Mouse (Mus musculus) forebrain, embryonic 13.5 days (tissue): ENCODE measurements around the gene Itga7. TPM values are rescaled to one million over a fixed set of nuclear protein-coding genes. Genes with fewer than 3 reads are reported as not detected.
"Not testable (repeated sequence)": the region's sequence is repeated elsewhere in the genome, so short reads cannot be mapped to it uniquely, and the experiment has no call there.

Source experiments
- ATAC-seq: fragments of 200-750 bp; cut with Nextera tagmentation; 2 replicates; pipeline ENCODE4 v1.8.0; 2017
- H3K27ac ChIP-seq: fragments of 300-500 bp; sonication (generic); 2 replicates; pipeline ENCODE4 v1.5.1; 2015; ENCODE audit warnings: inconsistent platforms, mild to moderate bottlenecking, moderate library complexity
- H3K27me3 ChIP-seq: fragments of 300-500 bp; sonication (generic); 2 replicates; pipeline ENCODE4 v1.6.1; 2015; ENCODE audit warnings: mild to moderate bottlenecking, inconsistent platforms
- H3K36me3 ChIP-seq: fragments of 300-500 bp; sonication (generic); 2 replicates; pipeline ENCODE4 v1.6.1; 2015; ENCODE audit warnings: mild to moderate bottlenecking, inconsistent platforms; ENCODE audit not compliant: poor library complexity, severe bottlenecking
- H3K4me1 ChIP-seq: fragments of 300-500 bp; sonication (generic); 2 replicates; pipeline ENCODE4 v1.6.1; 2015; ENCODE audit warnings: inconsistent platforms
- H3K4me2 ChIP-seq: fragments of 300-500 bp; sonication (generic); 2 replicates; pipeline ENCODE4 v1.6.1; 2015; ENCODE audit warnings: inconsistent platforms, mild to moderate bottlenecking, moderate library complexity
- H3K4me3 ChIP-seq: fragments of 300-500 bp; sonication (generic); 2 replicates; pipeline ENCODE4 v1.5.1; 2015; ENCODE audit warnings: mild to moderate bottlenecking, inconsistent platforms
- H3K9ac ChIP-seq: fragments of 300-500 bp; sonication (generic); 2 replicates; pipeline ENCODE4 v1.6.1; 2015; ENCODE audit warnings: mild to moderate bottlenecking, inconsistent platforms
- H3K9me3 ChIP-seq: fragments of 300-500 bp; sonication (generic); replicated peaks from 2 replicates; pipeline ENCODE4 v1.6.1; 2016; ENCODE audit warnings: inconsistent platforms
- WGBS: fragments of 180-500 bp; shearing (Covaris S2); methylation state at CpG from one replicate; pipeline ENCODE4 v1.1.7; 2015; 5-methylcytosine and 5-hydroxymethylcytosine counted together
- polyA plus RNA-seq: library from polyadenylated mRNA; unstranded; fragments of >200 nt; fragmentation: Nextera tagmentation; extraction: Ambion mirVana; gene quantifications from 2 replicates; pipeline ENCODE4 v1.2.1, GENCODE M21; 2015

Itga7 gene
- polyA plus RNA-seq, 1 experiment from 2014 or later, result 0.83 TPM

GRCm38 (mm10) chr10:128972841-128973240 lies 39.2 kb downstream of the Itga7 start:
- ATAC-seq, result no peak
- WGBS, result 81% methylated on average over 4 of the region's 4 CpGs
- no peak overlapping the region for H3K9ac ChIP-seq
- no peak overlapping the region for H3K27ac ChIP-seq
- H3K4me1 ChIP-seq, result no peaks in the 10 kb centered on the region
- H3K4me3 ChIP-seq, result no peak overlapping the region
- no peaks in the 10 kb centered on the region for H3K27me3 ChIP-seq
- H3K36me3 ChIP-seq, result no peaks in the 10 kb centered on the region
- H3K4me2 ChIP-seq, result no peak overlapping the region
- no peaks in the 10 kb centered on the region for H3K9me3 ChIP-seq

GRCm38 (mm10) chr10:128976395-128976794 lies 42.8 kb downstream of the Itga7 start:
- H3K27ac ChIP-seq, result no peak overlapping the region
- H3K27me3 ChIP-seq, result no peaks in the 10 kb centered on the region
- ATAC-seq, result no peak
- H3K4me3 ChIP-seq, result no peak overlapping the region
- WGBS, result 67% methylated on average over 3 of the region's 3 CpGs
- H3K36me3 ChIP-seq, result no peaks in the 10 kb centered on the region
- H3K9me3 ChIP-seq, result no peaks in the 10 kb centered on the region
- H3K4me1 ChIP-seq, result no peaks in the 10 kb centered on the region
- no peak overlapping the region for H3K9ac ChIP-seq
- no peak overlapping the region for H3K4me2 ChIP-seq

- WGBS, result 29% methylated on average over 9 of the region's 9 CpGs
- no peak overlapping the region for H3K9ac ChIP-seq
These were observed 44.0 kb downstream of the Itga7 start for GRCm38 (mm10) chr10:128977522-128978114.

GRCm38 (mm10) chr10:128980644-128981365 lies 47.2 kb downstream of the Itga7 start:
- H3K4me1 ChIP-seq, result no peaks in the 10 kb centered on the region
- H3K9me3 ChIP-seq, result no peaks in the 10 kb centered on the region
- 87% methylated on average over 3 of the region's 3 CpGs for WGBS

More at GRCm38 (mm10) chr10:128977522-128978114, 44.0 kb downstream of the Itga7 start:
- ATAC-seq, result peak; percentile 79
- H3K36me3 ChIP-seq, result no peaks in the 10 kb centered on the region
- H3K4me3 ChIP-seq, result no peak overlapping the region
- H3K27me3 ChIP-seq, result no peaks in the 10 kb centered on the region
- no peaks in the 10 kb centered on the region for H3K4me1 ChIP-seq
- H3K27ac ChIP-seq, result no peak overlapping the region
- no peak overlapping the region for H3K4me2 ChIP-seq
- no peaks in the 10 kb centered on the region for H3K9me3 ChIP-seq

GRCm38 (mm10) chr10:128989131-128989530 lies 55.5 kb downstream of the Itga7 start, which contains the start of gene Olfr9:
TSS of gene Olfr9 (plus strand) at chr10:128989431.
- WGBS, result 88% methylated on average over 1 of the region's 1 CpGs
- ATAC-seq, H3K9ac ChIP-seq, H3K4me2 ChIP-seq, H3K27ac ChIP-seq, H3K9me3 ChIP-seq, H3K27me3 ChIP-seq, H3K4me3 ChIP-seq, H3K4me1 ChIP-seq, H3K36me3 ChIP-seq: not testable (repeated sequence)

More at GRCm38 (mm10) chr10:128980644-128981365, 47.2 kb downstream of the Itga7 start:
- Histone ChIP-seq H3K36me3 (no peaks in the 10 kb centered on the region), H3K27ac (no peak overlapping the region), H3K4me2 (no peak overlapping the region), H3K9ac (no peak overlapping the region), H3K27me3 (no peaks in the 10 kb centered on the region), H3K4me3 (no peak overlapping the region)
- no peak for ATAC-seq

GRCm38 (mm10) chr10:128990129-128990850 lies 56.7 kb downstream of the Itga7 start:
- H3K9ac ChIP-seq, H3K27ac ChIP-seq, H3K4me2 ChIP-seq, H3K9me3 ChIP-seq, ATAC-seq, H3K36me3 ChIP-seq, H3K4me1 ChIP-seq, H3K4me3 ChIP-seq, H3K27me3 ChIP-seq: not testable (repeated sequence)
- 67% methylated on average over 7 of the region's 10 CpGs for WGBS

GRCm38 (mm10) chr10:128990994-128991393 lies 57.4 kb downstream of the Itga7 start:
- no peak overlapping the region for H3K27ac ChIP-seq
- ATAC-seq, result no peak
- no peaks in the 10 kb centered on the region for H3K9me3 ChIP-seq

GRCm38 (mm10) chr10:128995796-128996195 lies 62.2 kb downstream of the Itga7 start:
- Histone ChIP-seq H3K4me2 (no peak overlapping the region), H3K36me3 (no peaks in the 10 kb centered on the region), H3K4me3 (no peak overlapping the region), H3K9me3 (no peaks in the 10 kb centered on the region), H3K9ac (no peak overlapping the region), H3K4me1 (no peaks in the 10 kb centered on the region), H3K27ac (no peak overlapping the region), H3K27me3 (no peaks in the 10 kb centered on the region)
- WGBS, result 100% methylated on average over 1 of the region's 1 CpGs
- no peak for ATAC-seq

More at GRCm38 (mm10) chr10:128990994-128991393, 57.4 kb downstream of the Itga7 start:
- Histone ChIP-seq H3K27me3 (no peaks in the 10 kb centered on the region), H3K36me3 (no peaks in the 10 kb centered on the region), H3K9ac (no peak overlapping the region), H3K4me3 (no peak overlapping the region), H3K4me2 (no peak overlapping the region), H3K4me1 (no peaks in the 10 kb centered on the region)

- H3K4me1 ChIP-seq, result no peaks in the 10 kb centered on the region
- 79% methylated on average over 4 of the region's 4 CpGs for WGBS
- no peak overlapping the region for H3K4me3 ChIP-seq
- H3K9me3 ChIP-seq, result no peaks in the 10 kb centered on the region
- 0 out of 2 replicates have a peak, but pooled peaks have one; percentile 24 for ATAC-seq
- H3K27me3 ChIP-seq, result no peaks in the 10 kb centered on the region
- H3K4me2 ChIP-seq, result no peak overlapping the region
- no peak overlapping the region for H3K9ac ChIP-seq
- H3K36me3 ChIP-seq, result no peaks in the 10 kb centered on the region
- H3K27ac ChIP-seq, result no peak overlapping the region
These were observed 63.0 kb downstream of the Itga7 start for GRCm38 (mm10) chr10:128996523-128997040.

- Histone ChIP-seq H3K4me2 (no peak overlapping the region), H3K4me1 (no peaks in the 10 kb centered on the region), H3K36me3 (no peaks in the 10 kb centered on the region), H3K27ac (no peak overlapping the region), H3K4me3 (no peak overlapping the region), H3K9me3 (no peaks in the 10 kb centered on the region), H3K27me3 (no peaks in the 10 kb centered on the region), H3K9ac (no peak overlapping the region)
- WGBS, result 67% methylated on average over 14 of the region's 14 CpGs
- ATAC-seq, result no peak
These were observed 70.7 kb downstream of the Itga7 start for GRCm38 (mm10) chr10:129004032-129004920.
